Mouse (Mus musculus) CD4-positive, CD25-positive, alpha-beta regulatory T cell, adult 9 weeks (primary cell): ENCODE results near the gene Olfr465-ps1. TPM values are rescaled to one million over a fixed set of nuclear protein-coding genes. Genes with fewer than 3 reads are reported as not detected.

Experiments
- polyA plus RNA-seq: library from polyadenylated mRNA; unstranded; fragments of 100-300 nt; shearing (Covaris generic); gene quantifications from one replicate; pipeline ENCODE4 v1.2.1, GENCODE M21; 2017

The Olfr465-ps1 gene
- not detected for polyA plus RNA-seq

GRCm38 (mm10) chr13:65137789-65138188 lies at the start of gene Olfr465-ps1:
Olfr465-ps1 (plus strand) TSS chr13:65138089.

GRCm38 (mm10) chr13:65112459-65113110 lies 25.3 kb upstream of the Olfr465-ps1 start, which contains the start of gene Mfsd14b:
Mfsd14b (minus strand) TSS chr13:65112975.

GRCm38 (mm10) chr13:65149940-65150339 lies 12.1 kb downstream of the Olfr465-ps1 start, which contains the start of gene Olfr466:
Olfr466 (plus strand) TSS chr13:65150240.

Other genes with a start within 250 kb of the Olfr465-ps1 start
- gene Cntnap3, start 234.1 kb upstream of the Olfr465-ps1 start, polyA plus RNA-seq, result not detected
- not detected for gene Spata31, start 220.7 kb upstream of the Olfr465-ps1 start, polyA plus RNA-seq
- not detected for gene Spata31d1c, start 105.0 kb upstream of the Olfr465-ps1 start, polyA plus RNA-seq
- gene Prss47, start 85.3 kb upstream of the Olfr465-ps1 start, polyA plus RNA-seq, result not detected
- 15.3 TPM for gene Mfsd14b, start 25.1 kb upstream of the Olfr465-ps1 start, polyA plus RNA-seq
- gene Olfr466, start 12.2 kb downstream of the Olfr465-ps1 start, polyA plus RNA-seq, result not detected
- not detected for gene Nlrp4f, start 67.9 kb downstream of the Olfr465-ps1 start, polyA plus RNA-seq
- gene Gm10775, start 121.5 kb downstream of the Olfr465-ps1 start, polyA plus RNA-seq, result not detected
- 16.6 TPM for gene Zfp369, start 140.7 kb downstream of the Olfr465-ps1 start, polyA plus RNA-seq